Mouse (Mus musculus) lung, postnatal 25 days (tissue): Measurements from ENCODE around the gene Cel.

Experiments used
- DNase-seq: peaks from one replicate; pipeline ENCODE4 v3.0.0; 2022; ENCODE audit warnings: low spot score

Cel gene

DNA sequence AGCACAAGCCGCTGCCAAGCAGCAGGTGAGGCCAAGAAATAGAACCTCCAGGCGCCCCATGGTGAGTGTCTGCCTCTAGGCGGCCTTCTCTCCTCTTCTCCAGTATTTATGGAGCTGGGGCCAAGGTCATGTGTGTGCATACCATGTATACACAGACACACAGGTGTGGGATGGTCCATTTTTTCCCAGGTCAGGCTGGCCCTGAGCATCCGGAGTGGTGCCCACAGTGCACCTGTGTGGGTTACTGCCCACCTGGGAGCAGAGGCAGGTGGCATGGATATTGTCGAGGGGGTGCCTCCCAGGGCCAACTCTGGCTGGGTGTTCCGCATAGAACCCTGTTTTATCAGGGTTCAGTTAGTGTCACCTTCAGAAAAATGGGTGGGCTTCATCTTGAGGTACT is at the start of gene Cel:
TSS of gene Cel (minus strand) at position 101 of the 400 bp plus-strand sequence.
- no peak for DNase-seq

DNA sequence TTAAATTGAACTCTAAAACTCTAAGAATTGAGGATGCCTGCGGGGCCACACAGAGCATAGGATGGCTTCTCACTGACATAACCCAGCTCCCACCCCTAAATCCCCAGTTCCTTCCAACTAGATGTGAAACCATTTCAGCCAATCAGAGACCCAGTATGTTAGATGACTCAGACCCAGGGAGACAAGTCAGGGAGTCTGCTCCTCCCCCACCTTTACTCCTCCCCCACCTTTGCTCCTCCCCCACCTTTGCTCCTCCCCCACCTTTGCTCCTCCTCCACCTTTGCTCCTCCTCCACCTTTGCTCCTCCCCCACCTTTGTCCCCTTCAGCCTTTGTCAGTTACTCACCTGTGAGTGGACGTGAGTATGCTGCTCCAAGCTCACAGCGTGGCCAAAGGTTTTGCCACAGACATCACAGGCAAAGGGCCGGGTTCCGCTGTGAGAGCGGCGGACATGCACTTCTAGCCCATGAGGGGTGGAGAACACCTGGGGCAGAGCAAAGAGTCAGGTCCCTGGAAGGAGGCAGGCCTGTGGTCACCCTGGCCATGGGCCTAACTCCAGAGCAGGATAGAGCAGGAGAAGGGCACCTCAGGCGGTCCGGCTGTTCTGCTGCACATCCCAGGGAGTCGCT is 49.3 kb upstream of the Cel start:
- DNase-seq, result no peak

GRCm38 (mm10) chr2:28611407-28611787 is 48.2 kb upstream of the Cel start:
- DNase-seq, result no peak

GRCm38 (mm10) chr2:28610716-28611406 is 47.7 kb upstream of the Cel start:
- DNase-seq, result no peak

DNA sequence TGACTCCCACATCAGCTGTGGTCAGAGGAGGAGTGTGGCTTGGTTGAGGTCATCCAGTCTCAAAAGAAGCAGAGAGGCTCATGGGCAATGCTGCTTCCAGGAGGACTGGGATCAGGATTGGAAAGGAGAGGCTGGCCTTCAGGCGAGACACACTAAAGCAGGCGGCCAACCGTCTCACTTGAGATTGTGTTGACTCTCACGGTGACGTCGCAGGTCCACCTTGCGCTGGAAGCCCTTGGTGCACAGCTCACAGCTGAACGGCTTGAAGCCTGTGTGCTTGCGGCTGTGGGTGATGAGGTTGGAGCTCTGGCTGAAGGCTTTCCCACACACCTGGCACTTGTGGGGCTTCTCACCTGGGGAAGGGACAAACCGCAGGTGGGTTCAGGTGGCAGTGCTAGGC is 46.6 kb upstream of the Cel start:
- no peak for DNase-seq

- DNase-seq, result no peak
These were observed 44.4 kb upstream of the Cel start for GRCm38 (mm10) chr2:28607341-28608165.

- no peak for DNase-seq
These were observed 43.6 kb upstream of the Cel start for GRCm38 (mm10) chr2:28606601-28607340.

DNA sequence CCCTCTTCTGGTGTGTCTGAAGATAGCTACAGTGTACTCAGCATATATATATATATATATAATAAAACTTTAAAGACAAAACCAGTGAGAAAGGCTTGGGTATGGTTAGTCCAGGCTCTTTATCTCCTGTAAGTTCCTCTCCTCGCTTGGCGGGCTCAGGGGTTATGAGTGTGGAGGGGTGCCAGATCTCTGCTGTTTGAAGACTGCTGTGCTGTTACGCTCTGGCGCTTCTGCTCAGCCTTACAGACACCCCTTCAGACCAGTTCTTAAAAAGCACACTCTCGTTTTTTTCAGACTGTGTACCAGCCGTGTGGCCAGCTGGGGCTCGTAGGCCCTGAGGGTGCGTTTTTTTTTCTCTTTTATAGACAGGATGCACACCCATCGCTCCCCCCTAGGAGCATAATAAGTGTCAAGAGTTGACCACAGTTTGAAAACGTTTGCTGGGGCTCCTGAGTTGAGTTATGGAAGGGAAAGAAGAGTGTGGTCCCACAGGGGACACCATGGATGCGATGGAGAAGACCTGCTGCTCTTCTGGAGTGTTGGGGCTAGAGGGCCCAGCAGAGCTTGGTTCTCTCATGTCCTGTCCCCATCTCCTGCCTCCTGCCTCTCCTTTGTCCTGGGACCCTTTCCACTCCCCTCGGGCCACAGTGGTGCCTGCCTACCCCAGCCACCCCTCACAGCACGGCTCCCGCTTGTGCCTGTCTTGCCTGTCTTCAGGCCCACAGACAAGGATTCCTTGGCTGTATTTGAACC is 42.8 kb upstream of the Cel start:
- DNase-seq, result no peak

DNA sequence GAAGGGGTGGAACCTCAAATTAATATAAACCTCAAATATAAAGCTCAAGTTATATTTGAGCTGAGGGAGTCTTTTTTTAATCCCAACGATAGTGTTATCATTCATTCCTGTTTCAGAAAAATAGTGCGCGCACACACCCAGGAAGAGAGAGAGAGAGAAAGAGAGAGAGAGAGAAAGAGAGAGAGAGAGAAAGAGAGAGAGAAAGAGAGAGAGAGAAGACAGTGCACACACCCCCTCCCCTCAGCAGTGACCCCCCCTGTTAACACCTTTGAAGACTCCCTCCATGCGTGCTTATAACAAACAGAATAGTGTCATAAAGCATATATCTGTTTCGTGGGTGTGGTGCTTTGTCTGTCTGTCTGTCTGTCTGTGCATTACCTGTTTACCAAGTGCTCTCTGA is 40.3 kb upstream of the Cel start:
- DNase-seq, result no peak

DNA sequence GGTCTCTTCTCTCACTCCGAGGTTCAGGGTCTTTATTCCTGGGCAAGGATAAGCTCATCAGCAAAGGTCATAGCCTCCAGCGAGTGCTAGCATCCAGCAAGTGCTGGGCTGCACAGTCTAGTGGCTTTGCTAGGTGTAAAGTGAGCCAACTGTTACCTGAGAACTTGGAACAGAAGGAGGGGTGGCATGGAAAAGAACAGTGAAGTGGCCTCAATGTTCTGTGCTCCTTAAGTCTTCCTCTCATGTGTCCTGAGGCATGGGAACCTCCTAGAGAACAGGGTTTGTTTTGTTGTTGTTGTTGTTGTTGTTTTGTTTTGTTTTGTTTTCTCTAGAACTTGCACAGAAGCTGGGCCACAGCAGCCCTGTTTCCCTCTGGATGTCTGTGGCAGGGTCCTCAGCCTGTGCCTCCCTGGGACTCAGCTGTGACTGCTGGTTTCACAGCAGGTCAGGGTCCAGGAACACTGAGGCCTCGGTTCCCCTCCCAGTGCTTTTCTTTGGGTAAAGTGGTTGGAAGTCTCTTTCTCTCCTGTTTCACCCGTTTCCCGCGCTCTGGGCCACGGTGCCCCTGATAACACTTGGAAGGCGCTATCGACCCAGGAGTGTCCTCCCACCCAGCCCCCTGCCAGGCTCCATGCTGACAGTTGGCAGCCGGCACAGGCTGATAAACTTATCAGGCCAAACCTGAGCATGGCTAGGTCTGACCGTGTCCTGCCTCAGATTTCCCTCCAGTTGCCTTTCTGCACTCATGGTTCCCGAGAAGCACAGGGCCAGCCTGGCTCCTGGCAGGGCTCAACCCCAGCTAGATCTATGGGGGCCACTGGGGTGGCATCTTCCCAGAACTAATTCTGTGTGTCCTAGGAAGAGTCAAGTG is 38.8 kb upstream of the Cel start:
- no peak for DNase-seq

GRCm38 (mm10) chr2:28599569-28599900 is 36.3 kb upstream of the Cel start:
- DNase-seq, result no peak

DNA sequence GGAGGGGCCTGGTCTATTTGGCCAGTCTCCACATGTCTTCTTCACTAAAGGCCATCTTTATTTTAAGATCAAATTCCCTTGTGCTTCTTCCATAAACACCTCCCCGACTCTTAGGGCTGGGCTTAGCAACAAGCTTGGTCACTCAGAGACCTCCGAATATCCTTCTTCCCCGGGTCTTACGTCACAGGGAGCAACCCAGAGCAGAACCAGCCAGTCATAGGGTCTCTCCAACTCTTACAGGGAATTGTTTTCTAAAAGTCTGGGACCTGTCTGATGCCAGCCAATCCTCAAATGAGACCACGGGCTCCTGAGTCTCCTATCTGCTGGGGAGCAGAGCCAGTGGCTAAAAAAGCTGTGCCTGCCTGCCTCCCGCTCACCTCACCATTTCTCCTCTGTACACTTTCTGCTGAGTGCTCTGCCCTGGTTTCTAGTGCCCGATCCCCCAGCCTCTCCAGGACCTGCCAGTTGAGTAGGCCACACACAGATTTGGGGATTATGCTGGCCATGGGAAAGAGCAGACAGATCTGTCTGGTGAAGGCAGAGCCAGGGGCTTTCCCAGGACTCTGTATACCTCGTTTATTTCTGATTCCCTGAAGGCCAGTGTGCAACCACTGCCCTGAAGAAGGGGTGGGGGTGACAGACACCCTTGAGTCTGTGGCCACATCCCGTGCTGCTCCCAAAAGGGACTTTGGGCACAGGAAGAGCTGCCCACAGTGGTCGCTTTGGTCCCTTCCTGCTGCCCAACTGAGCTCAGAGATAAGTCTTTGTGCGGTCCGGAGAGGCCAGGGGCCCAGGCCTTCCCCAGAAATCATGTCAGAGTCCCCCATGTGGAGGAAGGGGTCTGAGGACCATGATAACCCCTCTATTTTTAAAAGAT is 35.7 kb upstream of the Cel start:
- no peak for DNase-seq

DNA sequence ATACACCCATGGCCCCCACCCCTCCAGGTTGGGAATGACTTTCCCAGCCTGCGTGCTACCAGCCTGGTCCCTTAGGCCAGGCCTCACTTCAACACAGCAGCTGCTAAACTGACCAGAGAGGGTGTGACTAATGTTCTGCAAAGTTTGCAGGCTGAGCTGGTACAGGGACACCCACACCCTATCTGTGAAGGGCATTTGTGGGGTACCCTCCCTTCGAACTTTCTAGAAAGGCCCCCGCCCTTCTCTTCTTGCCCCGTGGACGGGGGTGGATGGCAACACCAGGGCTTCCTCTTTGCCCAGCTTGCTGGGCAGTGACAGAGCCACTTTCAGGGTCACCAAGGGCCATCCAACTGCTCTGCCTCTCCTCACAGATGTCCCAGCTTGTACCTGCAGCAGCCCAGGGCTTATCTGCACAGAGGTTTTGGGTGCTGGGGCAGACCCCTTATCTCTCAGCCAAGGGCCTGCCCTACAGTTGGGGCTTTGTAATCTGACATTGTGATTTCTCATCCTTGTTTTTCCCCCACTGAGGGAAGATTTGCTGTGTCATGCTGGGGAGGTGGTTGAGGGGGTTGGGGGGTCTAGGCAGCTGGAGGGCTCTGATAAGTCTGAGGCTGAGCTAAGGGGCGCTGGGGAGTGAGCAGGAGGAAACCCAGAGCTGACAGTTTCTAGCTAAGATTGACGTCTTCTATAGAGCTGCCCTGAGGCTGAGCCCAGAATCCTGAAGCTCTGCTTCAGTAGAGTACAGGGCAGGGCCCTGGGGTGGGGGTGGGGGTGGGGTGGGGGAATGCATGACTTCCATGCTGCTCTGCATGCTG is 34.7 kb upstream of the Cel start:
- no peak for DNase-seq

GRCm38 (mm10) chr2:28596998-28597397 is 33.8 kb upstream of the Cel start:
- no peak for DNase-seq

DNA sequence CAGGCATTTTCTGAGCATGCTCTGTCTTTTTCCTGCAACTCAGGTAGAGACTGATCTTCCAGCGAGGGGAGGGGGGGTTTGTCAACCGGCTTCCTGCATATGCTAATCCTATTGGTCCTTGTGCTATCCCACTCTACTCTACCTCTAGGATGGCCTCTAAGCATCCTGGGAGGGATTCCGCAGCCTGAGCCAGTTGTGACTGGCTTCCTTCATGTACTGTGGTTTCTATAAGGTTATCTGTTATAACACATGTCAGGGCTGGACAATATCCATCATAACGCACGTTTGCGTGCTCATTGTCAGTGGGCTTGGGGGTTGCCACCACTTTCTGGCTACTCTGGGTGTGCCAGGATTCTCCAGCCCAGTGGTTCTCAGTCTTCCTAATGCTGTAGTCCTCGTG is 32.8 kb upstream of the Cel start:
- DNase-seq, result no peak

DNA sequence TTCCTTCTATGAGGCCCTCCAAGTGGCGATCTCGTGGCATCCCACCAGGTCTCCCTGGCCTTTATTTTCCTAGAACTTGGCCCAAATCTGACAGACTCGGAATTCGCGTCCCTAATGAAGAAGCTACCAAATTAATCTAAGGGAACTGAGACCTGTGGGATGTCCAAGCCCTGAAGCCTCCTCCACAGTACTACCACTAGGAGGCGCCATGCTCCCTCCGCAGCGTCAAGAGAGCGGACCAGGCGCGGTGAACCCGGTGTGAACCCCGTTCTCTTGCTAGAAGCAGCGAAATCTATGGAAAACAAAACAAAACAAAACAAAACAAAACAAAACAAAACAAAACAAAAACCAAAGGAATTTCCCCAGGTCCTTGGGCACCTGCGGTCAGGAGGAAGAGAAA is 29.6 kb upstream of the Cel start:
- peak; percentile 65 for DNase-seq

DNA sequence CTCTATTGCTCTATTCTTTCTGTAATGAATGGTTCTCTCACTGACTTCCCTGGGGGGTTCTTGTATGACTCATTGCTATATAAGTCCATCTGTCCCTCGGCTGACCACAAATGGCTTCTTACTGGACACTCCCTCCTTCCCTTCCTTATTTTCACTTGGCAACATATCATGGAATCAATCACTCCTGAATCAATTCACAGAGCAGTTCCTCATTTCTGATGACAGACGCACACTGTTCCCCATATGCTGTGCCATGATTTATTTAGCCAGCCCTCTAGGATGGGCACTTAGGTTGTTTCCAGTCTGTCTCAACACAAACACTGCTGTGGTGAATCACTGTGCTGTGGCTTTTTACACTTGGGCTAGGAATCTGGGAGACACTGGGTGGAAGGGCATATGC is 28.3 kb upstream of the Cel start:
- DNase-seq, result peak; percentile 27

DNA sequence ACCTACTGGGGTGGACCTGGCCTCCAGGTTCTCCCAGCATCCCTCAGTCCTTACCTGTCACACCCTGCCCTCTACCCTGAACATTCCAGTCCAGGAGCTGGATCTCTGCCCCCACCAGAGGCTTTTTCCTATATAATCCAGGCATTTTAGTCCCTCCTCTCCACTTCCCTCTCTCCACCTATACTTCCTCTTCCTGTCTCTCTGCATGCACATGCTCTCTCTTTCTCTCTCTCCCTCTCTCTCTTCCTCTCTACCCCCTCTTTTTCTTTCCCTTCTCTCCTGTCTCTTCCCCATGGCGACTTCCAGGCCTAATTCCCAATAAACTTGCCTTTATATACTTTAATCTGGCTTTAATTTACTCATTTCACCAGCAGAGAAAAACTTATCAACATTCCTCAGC is 25.4 kb upstream of the Cel start:
- no peak for DNase-seq

DNA sequence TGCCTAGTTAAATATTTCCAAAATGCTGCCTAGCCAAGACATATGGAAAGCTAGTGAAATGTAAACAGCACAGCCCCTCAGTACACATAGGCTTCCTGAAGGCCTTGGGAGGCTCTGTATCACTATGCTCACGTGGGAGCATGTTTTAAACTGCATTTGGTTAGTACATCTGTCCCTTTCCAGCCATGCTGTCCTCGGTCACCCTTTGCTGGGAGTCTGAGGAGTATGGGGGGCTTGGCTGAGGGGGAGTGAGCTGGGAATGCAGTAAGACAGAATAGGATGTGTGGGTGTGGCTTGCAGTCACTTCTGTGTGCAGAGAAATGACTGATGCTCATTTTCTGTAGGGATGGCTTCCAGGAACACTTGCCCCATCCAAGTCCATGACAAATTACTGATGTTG is 22.5 kb upstream of the Cel start:
- DNase-seq, result no peak
